Mouse (Mus musculus) forebrain, embryonic 14.5 days (tissue): ENCODE data around the gene Ddx41. TPM values are rescaled to one million over a fixed set of nuclear protein-coding genes. Genes with fewer than 3 reads are reported as not detected.

Experiments
- microRNA-seq: library from miRNA; unstranded; fragments of <30 nt; microRNA quantifications from one replicate; pipeline ENCODE4, GENCODE M21; 2016
- polyA plus RNA-seq: library from polyadenylated mRNA; unstranded; fragments of >200 nt; fragmentation: Nextera tagmentation; extraction: Ambion mirVana; gene quantifications from 2 replicates; pipeline ENCODE4 v1.2.1, GENCODE M21; 2014

Gene Ddx41
- polyA plus RNA-seq, 1 experiment from 2014 or later: 75.7 TPM

Small RNA genes lying within 50 kb of the gene (microRNA-seq; reads per million reads assigned to microRNA genes)
- 0.40 reads per million for gene Mir6945

Other genes with a start within 250 kb of the Ddx41 start
- 360 and 415 TPM in 2 replicates for gene Prelid1, start 216.2 kb downstream of the Ddx41 start, polyA plus RNA-seq
- gene Rab24, start 214.7 kb downstream of the Ddx41 start, polyA plus RNA-seq: 94.2 and 104 TPM in 2 replicates
- gene Mxd3, start 206.8 kb downstream of the Ddx41 start, polyA plus RNA-seq: 33.2 and 37.1 TPM in 2 replicates
- 45.0 and 52.0 TPM in 2 replicates for gene Lman2, start 173.9 kb downstream of the Ddx41 start, polyA plus RNA-seq
- 0.66 and 0.75 TPM in 2 replicates for gene Rgs14, start 166.9 kb downstream of the Ddx41 start, polyA plus RNA-seq
- gene Slc34a1, start 138.5 kb downstream of the Ddx41 start, polyA plus RNA-seq: not detected in 2 replicates
- gene Pfn3, start 121.4 kb downstream of the Ddx41 start, polyA plus RNA-seq: 0.71 and 1.0 TPM in 2 replicates
- not detected in 2 replicates for gene F12, start 109.9 kb downstream of the Ddx41 start, polyA plus RNA-seq
- 25.0 and 28.9 TPM in 2 replicates for gene Grk6, start 91.6 kb downstream of the Ddx41 start, polyA plus RNA-seq
- gene Prr7, start 72.4 kb downstream of the Ddx41 start, polyA plus RNA-seq: 6.7 and 7.4 TPM in 2 replicates
- gene Dbn1, start 48.5 kb downstream of the Ddx41 start, polyA plus RNA-seq: 396 and 523 TPM in 2 replicates
- 124 and 127 TPM in 2 replicates for gene Pdlim7, start 23.0 kb downstream of the Ddx41 start, polyA plus RNA-seq
- gene Dok3, start 7.4 kb downstream of the Ddx41 start, polyA plus RNA-seq: 1.4 and 2.9 TPM in 2 replicates
- gene Fam193b, start 34.5 kb upstream of the Ddx41 start, polyA plus RNA-seq: 34.3 and 42.5 TPM in 2 replicates
- gene Tmed9, start 37.1 kb upstream of the Ddx41 start, polyA plus RNA-seq: 66.6 and 70.4 TPM in 2 replicates
- 10.4 and 12.2 TPM in 2 replicates for gene B4galt7, start 63.2 kb upstream of the Ddx41 start, polyA plus RNA-seq
- 92.9 and 105 TPM in 2 replicates for gene Caml, start 86.3 kb upstream of the Ddx41 start, polyA plus RNA-seq
- gene Ddx46, start 98.4 kb upstream of the Ddx41 start, polyA plus RNA-seq: 25.4 and 29.9 TPM in 2 replicates
- gene B230219D22Rik, start 156.5 kb upstream of the Ddx41 start, polyA plus RNA-seq: 56.4 and 61.4 TPM in 2 replicates
- gene Txndc15, start 178.0 kb upstream of the Ddx41 start, polyA plus RNA-seq: 128 and 142 TPM in 2 replicates
- 16.5 and 19.7 TPM in 2 replicates for gene Pcbd2, start 190.7 kb upstream of the Ddx41 start, polyA plus RNA-seq
- gene Catsper3, start 247.9 kb upstream of the Ddx41 start, polyA plus RNA-seq: not detected in 2 replicates